Mouse (Mus musculus): ENCODE measurements around the gene S100a3.

DNA sequence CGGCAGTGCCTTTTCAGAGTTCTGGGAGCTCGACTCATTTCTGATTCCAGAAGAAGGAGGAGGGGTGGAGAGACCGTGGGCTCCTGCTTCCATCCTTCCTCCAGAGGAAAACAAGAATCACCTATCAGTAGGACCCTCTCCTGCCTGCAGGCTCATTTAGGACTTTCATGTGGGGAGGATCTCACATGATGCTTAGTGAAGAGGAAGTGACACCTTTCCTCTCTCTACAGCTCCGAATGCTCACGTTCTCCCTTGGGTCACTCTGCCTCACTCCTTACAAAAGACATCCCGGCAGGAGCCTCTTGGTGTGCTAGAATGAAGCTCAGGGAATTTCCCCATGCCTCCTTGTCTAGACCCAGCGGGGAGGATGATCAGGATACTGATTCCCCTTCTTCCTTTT lies 61.2 kb downstream of the S100a3 start:
- TF ChIP-seq CTCF (conservative IDR thresholded peaks at IDR 0.05; ENCODE audit: low read length): no peak
- TF ChIP-seq POU5F1 (IDR thresholded peaks at IDR 0.05; ENCODE audit: borderline replicate concordance, low read length): no peak
- no peak for TF ChIP-seq NANOG (IDR thresholded peaks at IDR 0.05; ENCODE audit: borderline replicate concordance, low read length)
